Mouse (Mus musculus) neural tube, embryonic 12.5 days (tissue): ENCODE measurements at regions not wholly inside any gene's neighbourhood (a gene's known extent, or its start where the extent isn't known, plus 50 kb on each side); places are given as distances from the start of the nearest gene placed in this dataset.

Source experiments
- ATAC-seq: fragments of 200-750 bp; cut with Nextera tagmentation; 2 replicates; pipeline ENCODE4 v1.8.0; 2017; ENCODE audit warnings: low read depth, mild to moderate bottlenecking, moderate TSS enrichment, moderate library complexity; ENCODE audit not compliant: low FRiP score
- H3K27ac ChIP-seq: fragments of 300-500 bp; sonication (generic); 2 replicates; pipeline ENCODE4 v1.5.1; 2016
- H3K27me3 ChIP-seq: fragments of 300-500 bp; sonication (generic); replicated peaks from 2 replicates; pipeline ENCODE4 v1.6.1; 2016; ENCODE audit warnings: mild to moderate bottlenecking
- H3K36me3 ChIP-seq: fragments of 300-500 bp; sonication (generic); 2 replicates; pipeline ENCODE4 v1.6.1; 2016; ENCODE audit warnings: mild to moderate bottlenecking
- H3K4me1 ChIP-seq: fragments of 300-500 bp; sonication (generic); 2 replicates; pipeline ENCODE4 v1.6.1; 2016
- H3K4me2 ChIP-seq: fragments of 300-500 bp; sonication (generic); replicated peaks from 2 replicates; pipeline ENCODE4 v1.6.1; 2016; ENCODE audit warnings: mild to moderate bottlenecking
- H3K4me3 ChIP-seq: fragments of 300-500 bp; sonication (generic); 2 replicates; pipeline ENCODE4 v1.5.1; 2016
- H3K9ac ChIP-seq: fragments of 300-500 bp; sonication (generic); 2 replicates; pipeline ENCODE4 v1.6.1; 2016; ENCODE audit warnings: mild to moderate bottlenecking
- H3K9me3 ChIP-seq: fragments of 300-500 bp; sonication (generic); 2 replicates; pipeline ENCODE4 v1.6.1; 2016; ENCODE audit warnings: mild to moderate bottlenecking
- WGBS: fragments of 180-500 bp; shearing (Covaris S2); methylation state at CpG from one replicate; pipeline ENCODE4 v1.1.7; 2016; 5-methylcytosine and 5-hydroxymethylcytosine counted together

DNA sequence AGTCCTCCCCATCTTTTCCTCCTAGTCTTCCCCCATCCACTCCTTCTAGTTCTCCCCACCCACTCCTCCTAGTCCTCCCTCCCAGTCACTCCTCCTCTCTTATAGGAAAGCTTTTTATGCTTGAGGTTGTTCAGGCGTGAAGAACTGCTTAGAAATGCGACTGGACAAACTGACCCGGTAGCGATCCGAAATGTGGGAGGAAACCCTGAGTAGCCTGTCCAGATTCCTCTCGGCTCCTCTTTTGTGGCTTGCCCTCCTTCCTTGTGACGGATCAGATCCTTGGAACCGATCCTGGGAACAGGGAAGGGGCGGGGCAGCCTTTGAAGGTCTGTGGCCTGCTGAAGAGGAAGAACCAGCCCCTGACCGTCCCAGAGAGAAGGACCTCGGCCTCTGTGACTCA lies 74.3 kb upstream of the Btg3 start:
- no peak for ATAC-seq
- no peaks in the 10 kb centered on the region for H3K36me3 ChIP-seq
- no peak overlapping the region for H3K4me2 ChIP-seq
- H3K9me3 ChIP-seq: no peaks in the 10 kb centered on the region
- H3K4me3 ChIP-seq: no peak overlapping the region
- 75% methylated on average over 11 of the region's 11 CpGs for WGBS
- H3K4me1 ChIP-seq: no peaks in the 10 kb centered on the region
- H3K27me3 ChIP-seq: no peaks in the 10 kb centered on the region
- H3K27ac ChIP-seq: no peak overlapping the region
- H3K9ac ChIP-seq: no peak overlapping the region

DNA sequence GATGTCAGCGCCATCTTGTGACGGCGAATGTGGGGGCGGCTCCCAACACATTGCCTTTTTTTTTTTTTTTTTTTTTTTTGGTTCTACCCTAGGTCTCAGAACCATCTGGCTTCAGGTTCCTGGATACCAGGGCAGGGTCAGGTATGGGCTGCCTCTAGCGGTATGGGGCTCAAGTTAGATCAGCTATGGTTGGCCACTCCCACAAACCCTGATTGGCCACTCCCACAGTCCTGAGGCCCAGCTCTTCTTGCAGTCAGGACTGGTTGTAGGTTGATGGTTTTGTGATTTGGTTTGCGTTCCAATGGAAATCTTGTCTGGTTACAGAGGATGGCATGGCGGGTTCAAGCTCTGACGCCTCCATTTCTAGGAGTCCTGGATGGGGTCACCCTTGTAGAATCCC lies 72.2 kb upstream of the Btg3 start:
- no peak for ATAC-seq
- Histone ChIP-seq H3K27me3 (no peaks in the 10 kb centered on the region), H3K27ac (no peak overlapping the region), H3K9ac (no peak overlapping the region), H3K4me3 (no peak overlapping the region), H3K4me1 (no peaks in the 10 kb centered on the region), H3K4me2 (no peak overlapping the region), H3K9me3 (no peaks in the 10 kb centered on the region), H3K36me3 (no peaks in the 10 kb centered on the region)
- 96% methylated on average over 8 of the region's 8 CpGs for WGBS

DNA sequence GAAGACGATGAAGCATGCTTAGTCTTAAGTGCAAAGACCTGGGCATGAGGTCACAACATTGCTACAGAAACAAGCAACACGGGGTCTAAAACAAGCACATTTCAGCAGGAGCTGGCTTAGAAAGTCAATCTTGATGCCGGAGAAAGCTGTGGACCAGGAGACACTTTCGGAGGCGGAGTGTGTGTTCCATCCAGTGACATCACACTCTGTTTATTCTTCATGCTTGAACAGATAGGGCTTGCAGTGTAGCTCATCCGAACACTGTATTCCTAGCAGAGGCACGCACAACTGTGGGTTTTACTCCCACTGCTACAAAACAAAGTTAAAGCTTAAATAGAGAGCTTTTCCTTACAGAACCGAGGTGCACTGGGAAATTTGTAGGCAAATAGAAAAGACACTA lies 66.3 kb upstream of the Btg3 start:
- H3K9ac ChIP-seq: no peak overlapping the region
- H3K4me3 ChIP-seq: no peak overlapping the region
- no peaks in the 10 kb centered on the region for H3K9me3 ChIP-seq
- H3K27me3 ChIP-seq: no peaks in the 10 kb centered on the region
- no peaks in the 10 kb centered on the region for H3K4me1 ChIP-seq
- WGBS: 94% methylated on average over 8 of the region's 8 CpGs
- no peaks in the 10 kb centered on the region for H3K36me3 ChIP-seq
- no peak overlapping the region for H3K4me2 ChIP-seq
- ATAC-seq: no peak
- no peak overlapping the region for H3K27ac ChIP-seq

DNA sequence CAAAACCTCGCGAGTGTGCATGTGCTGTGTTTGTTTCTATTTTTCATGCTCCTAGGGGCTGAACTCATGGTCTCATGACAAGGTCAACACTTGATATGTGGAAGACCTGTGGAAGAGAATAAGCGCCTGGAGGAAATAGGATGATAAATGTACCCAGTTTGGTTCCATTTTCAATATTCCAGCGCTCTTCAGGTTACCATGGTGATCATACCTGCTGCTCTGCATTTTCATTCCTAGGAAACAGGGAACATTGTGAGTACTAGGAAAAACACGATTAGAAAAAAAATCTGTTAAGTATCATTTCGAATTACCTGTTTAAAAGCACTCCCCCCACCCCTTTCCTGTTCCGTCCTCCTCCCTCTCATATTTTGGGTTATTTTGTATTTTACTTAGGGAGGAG lies 65.8 kb upstream of the Btg3 start:
- Histone ChIP-seq H3K9ac (no peak overlapping the region), H3K4me2 (no peak overlapping the region), H3K36me3 (no peaks in the 10 kb centered on the region), H3K9me3 (no peaks in the 10 kb centered on the region), H3K27me3 (no peaks in the 10 kb centered on the region), H3K4me3 (no peak overlapping the region), H3K27ac (no peak overlapping the region), H3K4me1 (no peaks in the 10 kb centered on the region)
- no peak for ATAC-seq
- 89% methylated on average over 7 of the region's 7 CpGs for WGBS

DNA sequence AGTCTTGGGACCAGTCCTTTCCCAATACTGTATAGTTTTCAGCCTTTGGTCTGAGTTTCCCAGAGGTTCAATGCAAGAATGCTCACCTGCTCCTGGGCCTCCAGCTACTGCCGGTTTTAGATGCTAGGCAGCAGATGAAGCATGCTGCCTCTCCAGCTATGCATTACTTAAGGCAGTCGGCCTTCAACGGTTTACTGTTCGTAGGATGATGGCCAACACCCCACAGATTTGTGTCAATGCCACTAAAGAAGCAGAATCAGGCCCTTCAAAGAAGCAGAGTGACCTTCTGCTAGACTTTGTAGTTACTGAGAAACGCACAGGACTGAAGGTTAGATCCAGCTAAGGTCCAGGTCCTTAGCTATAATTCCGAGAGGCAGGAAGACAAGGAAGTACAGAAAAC lies 65.0 kb upstream of the Btg3 start:
- WGBS: 91% methylated on average over 6 of the region's 6 CpGs

DNA sequence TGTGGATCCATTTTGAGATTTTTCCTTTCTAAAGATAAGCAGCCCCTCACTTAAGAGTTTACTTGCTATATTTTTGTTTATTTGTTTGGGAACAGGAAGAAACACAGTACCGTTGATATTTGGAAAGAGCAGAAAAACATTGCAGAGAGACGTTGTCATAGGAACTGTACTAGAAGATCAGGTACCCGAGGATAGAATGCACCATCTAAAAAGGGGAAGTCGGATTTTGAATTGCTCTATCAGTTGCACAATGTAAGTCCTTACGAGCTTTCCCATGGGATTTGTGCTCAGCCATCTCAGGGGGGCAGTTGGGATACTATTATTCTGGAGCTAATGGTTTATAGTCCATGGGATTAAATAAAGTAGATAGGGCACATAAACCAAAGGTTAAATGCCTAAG lies 58.7 kb upstream of the Btg3 start:
- Histone ChIP-seq H3K4me2 (no peak overlapping the region), H3K9me3 (no peaks in the 10 kb centered on the region), H3K27me3 (no peaks in the 10 kb centered on the region), H3K36me3 (no peaks in the 10 kb centered on the region), H3K4me3 (no peak overlapping the region), H3K27ac (no peak overlapping the region), H3K4me1 (no peaks in the 10 kb centered on the region), H3K9ac (no peak overlapping the region)
- WGBS: 80% methylated on average over 5 of the region's 5 CpGs
- ATAC-seq: no peak

More for the DNA sequence above, 65.0 kb upstream of the Btg3 start:
- Histone ChIP-seq H3K9me3 (no peaks in the 10 kb centered on the region), H3K4me3 (no peak overlapping the region), H3K27ac (no peak overlapping the region), H3K27me3 (no peaks in the 10 kb centered on the region), H3K36me3 (no peaks in the 10 kb centered on the region), H3K4me1 (no peaks in the 10 kb centered on the region), H3K4me2 (no peak overlapping the region), H3K9ac (no peak overlapping the region)
- no peak for ATAC-seq

DNA sequence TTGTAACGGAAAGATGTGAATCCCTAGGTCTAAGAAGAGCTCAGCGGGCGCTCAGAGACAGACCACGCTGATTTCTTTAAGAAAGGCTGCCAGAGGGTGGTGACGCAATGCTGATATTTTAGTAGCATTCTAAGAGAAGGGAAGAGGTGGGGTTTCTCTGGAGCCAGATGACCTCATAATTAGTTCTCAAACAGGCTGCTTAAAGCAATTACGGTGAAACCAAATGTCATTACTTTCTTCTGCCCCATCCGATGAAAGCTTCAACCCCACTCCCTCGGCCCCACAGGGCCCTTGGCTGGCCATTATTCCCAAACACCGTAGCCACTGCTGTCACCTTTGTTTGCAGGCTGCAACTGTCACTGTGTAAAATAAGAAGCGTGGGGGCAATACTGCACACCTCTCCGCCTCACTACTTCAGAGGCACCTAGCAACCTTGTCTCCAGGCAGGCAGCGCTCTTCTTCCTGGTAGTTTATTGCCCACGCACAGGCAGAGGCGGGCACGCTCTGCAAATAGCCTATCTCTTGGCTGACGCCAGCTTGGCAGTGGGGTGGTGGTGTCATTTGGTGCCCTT lies 50.6 kb upstream of the Btg3 start:
- Histone ChIP-seq H3K9ac (no peak overlapping the region), H3K9me3 (no peaks in the 10 kb centered on the region), H3K4me1 (no peaks in the 10 kb centered on the region), H3K4me3 (no peak overlapping the region), H3K4me2 (peak overlapping the region; percentile 46), H3K27ac (no peak overlapping the region), H3K36me3 (no peaks in the 10 kb centered on the region), H3K27me3 (no peaks in the 10 kb centered on the region)
- WGBS: 30% methylated on average over 16 of the region's 16 CpGs
- peak; percentile 46 for ATAC-seq
